Mouse (Mus musculus) testis, adult 2 months (tissue): Measurements from ENCODE around the gene Sirt7. TPM values are rescaled to one million over a fixed set of nuclear protein-coding genes. Genes with fewer than 3 reads are reported as not detected.

Experiments
- H3K27ac ChIP-seq: fragments of 200-500 bp; 2 replicates; pipeline ENCODE4 v1.5.1; 2012; ENCODE audit warnings: low read depth, low read length; ENCODE audit not compliant: control insufficient read depth, insufficient read depth
- H3K27me3 ChIP-seq: fragments of 200-500 bp; 2 replicates; pipeline ENCODE4 v1.6.1; 2012; ENCODE audit warnings: mild to moderate bottlenecking, low read length, moderate library complexity; ENCODE audit not compliant: control insufficient read depth, insufficient read depth
- H3K36me3 ChIP-seq: fragments of 200-500 bp; 2 replicates; pipeline ENCODE4 v1.6.1; 2012; ENCODE audit warnings: mild to moderate bottlenecking, low read length; ENCODE audit not compliant: control insufficient read depth, insufficient read depth
- H3K4me1 ChIP-seq: fragments of 200-500 bp; 2 replicates; pipeline ENCODE4 v1.6.1; 2012; ENCODE audit warnings: low read length; ENCODE audit not compliant: control insufficient read depth, insufficient read depth
- H3K4me3 ChIP-seq: fragments of 200-500 bp; 2 replicates; pipeline ENCODE4 v1.5.1; 2012; ENCODE audit warnings: low read depth, mild to moderate bottlenecking, low read length, moderate library complexity, mixed read lengths; ENCODE audit not compliant: control insufficient read depth
- CTCF ChIP-seq: fragments of 200-500 bp; IDR thresholded peaks from 2 replicates; pipeline ENCODE4 v1.5.1; 2012; ENCODE audit warnings: low read depth, mild to moderate bottlenecking, inconsistent platforms, low read length, moderate library complexity; ENCODE audit not compliant: control insufficient read depth, insufficient read depth, insufficient replicate concordance
- POLR2A ChIP-seq: fragments of 200-500 bp; IDR thresholded peaks from 2 replicates; pipeline ENCODE4 v1.6.1; 2012; ENCODE audit warnings: low read depth, mild to moderate bottlenecking, inconsistent platforms, low read length, moderate library complexity; ENCODE audit not compliant: control insufficient read depth
- polyA plus RNA-seq: library from polyadenylated mRNA; depleted of rRNA; stranded (reverse); fragments of >200 nt; gene quantifications from 2 replicates; pipeline ENCODE4 v1.2.3, GENCODE M21; 2012

Gene Sirt7
- polyA plus RNA-seq, 1 experiment = 23.9 TPM

DNA sequence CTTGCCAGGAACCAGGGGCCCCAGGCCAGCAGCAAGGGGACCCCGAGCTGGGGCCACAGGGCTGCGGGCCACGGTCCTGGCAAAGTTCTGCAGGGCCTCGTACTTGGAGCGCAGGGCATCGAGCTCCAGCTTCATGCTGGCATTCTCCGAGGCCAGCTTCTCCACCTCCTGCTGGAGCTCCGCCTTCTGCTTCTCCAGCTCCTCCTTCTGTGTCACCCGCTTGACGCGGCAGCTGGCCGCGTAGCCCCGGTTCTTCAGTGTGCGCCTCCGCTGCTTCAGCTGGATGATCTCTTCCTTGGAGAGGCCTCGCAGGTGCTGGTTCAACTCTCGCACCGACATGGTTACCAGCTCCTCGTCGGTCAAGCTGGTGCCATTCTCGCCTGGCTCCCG, 4.3 kb upstream of the Sirt7 start:
- Histone ChIP-seq H3K4me3 (no peak overlapping the region), H3K27ac (peak overlapping the region; percentile 62), H3K27me3 (no peaks in the 10 kb centered on the region), H3K4me1 (peaks cover 23% of the 10 kb centered on the region), H3K36me3 (no peaks in the 10 kb centered on the region)
- no peak for TF ChIP-seq CTCF
- no peak for TF ChIP-seq POLR2A

DNA sequence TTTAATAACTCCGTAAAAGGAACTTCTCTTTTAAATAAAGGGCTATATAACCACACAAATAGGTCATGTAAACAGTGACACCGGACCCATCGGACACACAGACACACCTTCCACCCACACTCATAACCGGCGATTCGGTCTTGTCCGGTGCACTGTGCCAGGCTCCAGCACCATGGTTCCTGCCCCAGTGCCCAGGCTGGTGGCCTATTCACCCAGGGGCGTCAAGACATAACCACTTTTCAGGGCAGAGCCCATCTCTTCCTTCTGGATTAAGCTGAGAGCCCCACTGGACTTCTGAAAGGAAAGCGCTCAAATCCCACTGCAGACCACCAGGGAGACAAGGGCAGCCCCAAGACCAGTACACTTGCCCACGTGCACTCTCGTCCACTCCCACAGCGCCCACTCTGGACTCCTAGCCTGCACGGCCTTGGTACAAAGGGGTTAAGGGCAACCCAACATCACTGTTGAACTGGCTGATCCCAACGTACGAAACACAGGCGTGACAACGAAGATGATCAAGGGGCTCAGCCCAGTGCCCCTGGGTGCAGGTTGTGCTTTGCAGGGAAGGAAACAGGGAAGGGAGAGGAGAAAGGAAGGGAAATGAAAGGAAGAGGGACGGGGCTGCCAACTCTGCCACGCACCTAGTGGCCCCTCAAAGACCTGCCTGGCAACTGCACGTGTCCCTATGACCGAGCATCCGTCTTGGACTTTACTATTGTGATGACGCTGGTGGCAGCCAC, 3.7 kb upstream of the Sirt7 start:
- Histone ChIP-seq H3K27ac (no peak overlapping the region), H3K4me1 (peaks cover 17% of the 10 kb centered on the region), H3K4me3 (no peak overlapping the region), H3K27me3 (no peaks in the 10 kb centered on the region), H3K36me3 (no peaks in the 10 kb centered on the region)
- TF ChIP-seq CTCF = no peak
- TF ChIP-seq POLR2A = no peak

DNA sequence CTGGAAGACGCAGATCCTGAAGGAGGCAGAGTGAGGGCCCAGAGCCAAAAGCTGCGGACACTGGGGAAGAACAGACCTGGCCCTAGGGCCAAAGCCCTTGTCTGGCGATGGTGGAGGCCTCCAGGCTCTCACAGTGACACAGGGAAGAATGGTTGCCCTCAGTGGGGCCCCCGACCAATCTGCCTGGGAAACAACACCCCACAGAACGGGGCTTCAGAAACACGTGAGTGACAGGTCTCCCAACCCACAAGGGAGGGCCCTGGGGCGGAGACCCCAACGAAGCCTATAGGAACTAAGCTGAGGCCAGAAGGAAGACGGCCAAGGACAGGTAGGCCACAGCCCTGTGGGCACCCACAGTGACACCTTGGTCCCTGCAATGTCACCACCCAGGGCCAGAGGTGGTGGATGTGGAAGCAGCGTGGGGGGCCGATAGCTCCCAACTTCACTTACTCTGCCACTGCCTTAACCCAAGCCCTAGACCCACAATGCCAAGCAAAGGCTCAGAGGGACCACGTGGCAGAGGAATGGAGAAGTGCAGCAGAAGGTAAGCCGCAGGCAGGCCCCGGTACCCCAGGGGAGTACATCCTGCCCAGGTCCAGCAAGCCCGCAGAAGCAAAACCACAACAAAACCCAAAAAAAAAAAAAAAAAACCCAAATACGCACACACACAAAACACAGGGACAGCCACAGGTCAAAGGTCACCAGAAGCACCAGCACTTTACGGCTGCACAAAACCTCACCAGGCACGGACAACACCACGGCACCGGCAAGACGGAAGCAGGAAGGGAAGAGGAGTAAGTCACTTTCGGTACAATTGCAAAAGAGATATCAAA, 2.6 kb upstream of the Sirt7 start:
- Histone ChIP-seq H3K4me3 (no peak overlapping the region), H3K27me3 (no peaks in the 10 kb centered on the region), H3K4me1 (peaks cover 15% of the 10 kb centered on the region), H3K36me3 (no peaks in the 10 kb centered on the region), H3K27ac (no peak overlapping the region)
- no peak for TF ChIP-seq POLR2A
- TF ChIP-seq CTCF = no peak

DNA sequence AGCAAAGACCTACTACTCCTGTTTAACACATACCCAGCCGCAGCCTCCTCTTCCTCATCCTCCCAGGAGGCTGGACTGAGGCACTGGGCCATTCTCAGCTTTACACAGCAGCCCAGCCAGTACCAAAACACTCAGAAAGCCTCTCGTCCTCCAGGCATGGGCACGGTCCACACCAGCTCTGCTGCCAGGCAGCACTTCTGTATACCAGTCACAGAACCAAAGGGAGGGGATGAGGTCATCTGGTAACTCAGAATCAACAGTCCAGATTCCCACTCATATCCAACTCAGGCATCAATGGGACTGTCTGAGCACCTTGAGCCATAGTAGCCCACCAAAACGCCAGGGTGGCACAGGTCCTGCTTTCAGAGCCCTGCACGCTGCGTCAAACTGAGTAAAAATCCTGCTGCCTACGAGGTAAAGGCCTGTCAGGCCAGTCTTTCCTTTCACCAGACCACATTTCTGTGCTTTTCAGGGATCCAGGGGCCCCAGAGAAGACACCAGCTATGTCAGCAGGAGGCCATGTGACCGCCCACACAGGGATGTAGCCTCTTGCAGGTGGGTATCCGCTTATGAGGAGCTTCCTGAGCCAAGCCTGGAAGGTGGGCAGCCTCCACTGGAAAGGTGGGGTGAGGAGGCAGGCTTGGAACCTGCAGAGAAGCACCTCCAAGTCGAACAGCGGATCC, 1.9 kb upstream of the Sirt7 start:
- Histone ChIP-seq H3K27me3 (no peaks in the 10 kb centered on the region), H3K4me1 (peaks cover 8% of the 10 kb centered on the region), H3K4me3 (no peak overlapping the region), H3K27ac (no peak overlapping the region), H3K36me3 (no peaks in the 10 kb centered on the region)
- TF ChIP-seq CTCF = no peak
- TF ChIP-seq POLR2A = no peak

DNA sequence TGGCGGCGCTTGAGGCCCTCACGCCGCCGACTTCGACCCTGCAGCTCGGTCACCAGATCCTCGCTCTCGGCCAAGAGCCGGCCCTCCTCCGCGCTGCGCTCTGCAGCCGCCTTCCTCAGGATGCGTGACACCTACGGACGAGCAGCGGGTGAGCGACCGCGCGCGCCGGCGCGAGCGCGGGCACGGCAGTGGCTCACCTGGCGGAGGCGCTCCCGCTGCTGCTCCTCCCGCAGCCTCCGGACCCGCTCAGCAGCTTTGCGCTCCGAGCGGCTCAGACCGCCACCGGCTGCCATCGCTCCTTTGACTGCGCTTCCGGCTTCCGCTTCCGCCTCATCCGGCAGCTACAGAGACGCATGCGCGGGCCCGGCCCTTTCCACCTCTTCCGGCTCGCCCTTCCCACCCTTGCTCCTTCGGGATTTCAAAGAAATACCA, 344 bp downstream of the Sirt7 start:
- Histone ChIP-seq H3K27me3 (no peaks in the 10 kb centered on the region), H3K27ac (peak overlapping the region; percentile 21; the same call in 1 of the 2 replicates), H3K36me3 (no peaks in the 10 kb centered on the region), H3K4me1 (peaks cover 8% of the 10 kb centered on the region), H3K4me3 (peak overlapping the region; percentile 82)
- TF ChIP-seq POLR2A (peak; percentile 53; the same call in 1 of the 2 replicates), CTCF (no peak)

DNA sequence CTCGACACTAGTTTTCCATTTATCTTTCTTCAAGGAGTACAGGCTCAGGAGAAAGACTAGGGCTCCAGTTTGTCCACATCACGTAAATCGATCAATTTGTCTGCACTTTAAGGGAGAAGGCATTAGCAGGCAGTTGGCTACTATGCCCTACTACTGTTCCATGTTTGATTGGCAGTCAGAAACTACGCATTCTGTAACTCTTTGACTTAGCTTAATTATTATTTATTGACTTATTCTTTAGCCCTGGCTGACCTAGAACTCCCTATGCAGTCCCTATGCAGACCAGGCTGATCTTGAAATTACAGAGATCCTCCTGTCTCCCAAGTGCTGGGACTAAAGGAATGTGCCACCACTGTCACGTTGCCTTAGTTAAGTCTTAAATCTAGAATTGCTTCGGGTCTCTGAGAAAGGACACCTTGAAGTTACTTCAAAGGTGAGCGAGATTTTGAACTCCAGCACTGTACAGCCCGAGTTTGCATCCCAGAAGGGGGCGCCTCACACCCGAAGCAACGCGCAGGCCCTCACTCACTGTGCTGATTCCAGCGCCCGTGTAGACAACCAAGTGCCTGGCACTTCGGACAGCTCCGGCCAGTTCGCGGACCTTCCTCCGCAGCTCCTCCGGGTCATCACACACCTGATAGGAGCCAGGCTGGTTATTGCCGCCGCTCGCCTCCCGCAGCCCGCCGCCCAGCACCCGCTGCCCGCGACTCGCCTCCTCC, 920 bp downstream of the Sirt7 start:
- H3K27ac ChIP-seq = peak overlapping the region; percentile 21; the same call in 1 of the 2 replicates
- peak overlapping the region; percentile 82 for H3K4me3 ChIP-seq
- TF ChIP-seq POLR2A (no peak), CTCF (peak; percentile 30; the same call in 1 of the 2 replicates)
- no peaks in the 10 kb centered on the region for H3K36me3 ChIP-seq
- peaks cover 8% of the 10 kb centered on the region for H3K4me1 ChIP-seq
- H3K27me3 ChIP-seq = no peaks in the 10 kb centered on the region
